Mouse (Mus musculus) spleen, adult 2 months (tissue): ENCODE measurements around the gene Rfesd.

Source experiments
- CTCF ChIP-seq: fragments of 200-500 bp; IDR thresholded peaks from 2 replicates; pipeline ENCODE4 v1.5.1; 2011; ENCODE audit warnings: mild to moderate bottlenecking, inconsistent platforms; ENCODE audit not compliant: insufficient read depth, insufficient read length, insufficient replicate concordance; ENCODE audit errors: extremely low read depth
- POLR2A ChIP-seq: fragments of 200-500 bp; IDR thresholded peaks from 2 replicates; pipeline ENCODE4 v1.6.1; 2011; ENCODE audit warnings: low read depth, low read length, inconsistent platforms

GRCm38 (mm10) chr13:76003272-76003671 lies 15.2 kb downstream of the Rfesd start:
- TF ChIP-seq POLR2A (no peak), CTCF (no peak)
